Mouse (Mus musculus) Patski (cell line): ENCODE results near the gene Smox. TPM values are rescaled to one million over a fixed set of nuclear protein-coding genes. Genes with fewer than 3 reads are reported as not detected.

Source experiments
- ATAC-seq: fragments of 100-300 bp; one replicate; pipeline ENCODE4 v1.8.0; 2021
- CTCF ChIA-PET: fragments of 350-600 bp; sonication (Branson Sonifier 250); formaldehyde crosslinking; loops from one replicate; lab custom pipeline; 2022; ENCODE audit warnings: inconsistent platforms; lab: Charles Lee
- POLR2A ChIA-PET: fragments of 350-600 bp; sonication (Branson Sonifier 250); formaldehyde crosslinking; loops from one replicate; lab custom pipeline; 2022; ENCODE audit warnings: antibody characterized with exemption, inconsistent platforms; lab: Charles Lee
- DNase-seq: peaks from one replicate; pipeline ENCODE4 v3.0.0-alpha.2; 2011; ENCODE audit warnings: low read depth, low spot score
- H3K27me3 ChIP-seq: fragments of 371-371 bp; one replicate; pipeline ENCODE4 v1.5.1; 2021
- CTCF ChIP-seq: fragments of 100-300 bp; IDR thresholded peaks from one replicate; pipeline ENCODE4 v1.5.1; 2021
- in situ Hi-C: fragments of 300-500 bp; cut with MboI; formaldehyde crosslinking; loops from 3 replicates; pipeline ENCODE4 v1.11.1; 2018; ENCODE audit warnings: low pct_unique_long_range_greater_than_20kb, mixed read lengths
- polyA plus RNA-seq: library from polyadenylated mRNA; unstranded; gene quantifications from one replicate; pipeline ENCODE4 v1.2.3, GENCODE M21; 2021

Gene Smox
- polyA plus RNA-seq, 1 experiment from 2014 or later, result 47.9 TPM

DNA sequence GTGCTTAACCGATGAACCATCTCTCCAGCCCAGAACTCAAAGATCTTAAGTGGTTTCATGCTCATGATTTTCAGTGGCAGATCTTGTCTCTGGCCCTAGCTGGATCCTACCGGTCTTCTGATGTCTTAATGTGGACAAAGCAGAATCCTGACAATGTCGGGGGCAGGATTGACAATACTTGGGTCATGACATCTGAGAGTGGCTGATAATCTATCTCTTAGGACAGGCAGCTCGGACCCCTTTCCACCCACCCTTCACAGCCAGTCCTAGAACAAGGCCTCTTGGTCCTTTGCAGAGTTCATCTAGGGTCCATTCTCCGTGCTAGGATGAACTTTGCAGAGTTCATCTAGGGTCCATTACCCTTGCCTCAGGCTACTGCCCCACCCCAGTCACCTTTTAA, 2.1 kb downstream of the Smox start:
- CTCF ChIA-PET, result interaction anchor here (1.1 to 1.8 kb wide), 3 partner anchors 11 to 284 kb away, joined by 3 to 5 read pairs (median 3); no protein-coding TSS in a partner anchor
- no peak for ATAC-seq
- in situ Hi-C loops, result no loop called here
- POLR2A ChIA-PET, result interaction anchor here (0.7 to 3.7 kb wide), 2 partner anchors 10 to 723 kb away, joined by 3 to 18 read pairs; no protein-coding TSS in a partner anchor
- no peak for TF ChIP-seq CTCF
- no peaks in the 10 kb centered on the region for H3K27me3 ChIP-seq
- DNase-seq, result no peak

DNA sequence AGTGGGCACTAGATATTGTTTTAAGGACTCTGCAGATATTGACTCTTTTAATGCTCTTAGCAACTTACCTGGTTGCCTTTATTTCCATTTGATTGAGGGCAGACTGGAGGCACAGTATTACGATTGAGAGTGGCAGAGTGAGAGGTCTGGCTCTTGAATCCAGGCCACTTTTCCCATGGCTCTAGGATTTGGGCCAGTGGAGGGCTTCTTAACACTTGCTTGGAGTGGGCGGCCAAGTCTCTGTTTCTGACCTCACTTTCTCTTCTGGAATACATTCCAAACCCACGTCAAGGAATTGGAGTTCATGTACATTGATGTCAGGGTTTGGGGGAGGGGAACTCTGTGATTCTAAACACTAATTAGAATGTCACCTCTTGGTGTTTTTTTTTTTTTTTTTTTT, 4.0 kb downstream of the Smox start:
- TF ChIP-seq CTCF, result no peak
- H3K27me3 ChIP-seq, result no peaks in the 10 kb centered on the region
- POLR2A ChIA-PET, result interaction anchor here (0.5 to 3.7 kb wide), 4 partner anchors 8 to 332 kb away, joined by 3 to 18 read pairs (median 6); no protein-coding TSS in a partner anchor
- CTCF ChIA-PET, result interaction anchor here (1.5 kb wide), 1 partner anchor 54 kb away, joined by 3 read pairs; no protein-coding TSS in a partner anchor
- ATAC-seq, result no peak
- in situ Hi-C loops, result no loop called here
- no peak for DNase-seq

DNA sequence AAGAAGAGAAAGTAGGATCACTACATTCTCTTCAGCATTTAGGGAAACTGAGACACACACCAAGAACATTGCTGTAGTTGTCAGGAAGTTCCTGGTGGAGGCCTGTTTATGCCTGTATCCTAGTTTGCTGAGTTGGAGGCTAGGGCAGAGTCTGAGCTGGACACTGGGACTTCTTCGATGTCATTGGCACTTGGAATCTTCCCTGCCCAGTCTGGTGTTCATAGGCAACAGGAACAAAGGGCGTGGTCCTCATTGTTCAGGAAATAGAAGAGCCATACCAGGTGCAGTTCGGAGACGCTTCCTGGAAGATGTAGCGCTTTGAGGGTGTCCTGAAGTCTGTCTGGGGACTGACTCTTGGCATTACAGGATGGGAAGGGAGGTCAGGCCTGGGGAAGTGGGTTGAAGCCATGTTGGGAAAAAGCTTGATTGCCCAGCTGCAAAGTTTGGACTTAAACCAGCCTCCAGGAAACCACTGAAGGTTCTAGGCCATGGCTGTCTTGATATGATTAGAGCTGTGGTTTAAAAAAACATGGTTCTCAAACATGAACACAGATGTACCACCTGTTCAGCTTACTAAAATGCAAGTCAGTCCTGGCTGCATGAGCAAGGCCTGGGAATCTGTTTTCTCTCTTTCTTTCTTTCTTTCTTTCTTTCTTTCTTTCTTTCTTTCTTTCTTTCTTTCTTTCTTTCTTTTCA, 5.0 kb downstream of the Smox start:
- ATAC-seq (no peak), DNase-seq (no peak)
- H3K27me3 ChIP-seq, result no peaks in the 10 kb centered on the region
- in situ Hi-C loops, result no loop called here
- CTCF ChIA-PET, result no interaction called here
- POLR2A ChIA-PET, result interaction anchor here (0.7 to 1.3 kb wide), 3 partner anchors 29 to 331 kb away, joined by 3 to 7 read pairs (median 4); no protein-coding TSS in a partner anchor
- TF ChIP-seq CTCF, result no peak

DNA sequence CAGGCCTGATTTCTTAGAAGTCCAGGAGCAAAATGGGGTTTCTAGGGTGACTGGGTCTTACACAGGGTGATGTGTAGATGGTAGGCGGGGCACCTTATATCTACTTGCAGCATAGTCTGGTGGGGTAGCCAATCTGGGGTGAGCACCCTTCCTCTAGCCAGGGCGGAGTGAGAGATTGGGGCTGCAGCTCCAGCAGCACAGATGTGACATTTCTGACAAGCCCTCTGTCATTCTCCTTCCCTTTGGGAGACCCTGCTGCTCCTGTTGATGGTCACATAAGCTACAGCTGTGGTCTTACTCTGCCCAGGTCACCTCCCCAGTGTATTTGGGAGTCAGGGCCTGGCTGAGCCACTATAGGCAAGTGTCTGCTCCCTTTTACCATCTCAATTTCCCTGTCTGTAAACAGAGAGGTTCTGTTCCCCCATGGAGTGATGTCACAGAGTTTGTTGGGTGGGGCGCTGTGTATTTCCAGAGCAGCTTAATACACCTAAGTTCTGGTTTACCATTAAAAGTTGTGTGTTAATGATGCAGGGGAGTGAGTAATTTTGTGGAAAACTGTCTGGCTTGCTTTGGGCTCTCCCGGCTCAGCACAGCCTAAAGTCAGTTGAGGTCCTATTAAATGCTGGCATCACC, 6.0 kb downstream of the Smox start:
- in situ Hi-C loops, result no loop called here
- ATAC-seq (no peak), DNase-seq (no peak)
- TF ChIP-seq CTCF, result no peak
- CTCF ChIA-PET, result interaction anchor here (0.5 kb wide), 1 partner anchor 318 kb away, joined by 3 read pairs; no protein-coding TSS in a partner anchor
- POLR2A ChIA-PET, result interaction anchor here (1.3 kb wide), 1 partner anchor 70 kb away, joined by 3 read pairs; no protein-coding TSS in a partner anchor
- H3K27me3 ChIP-seq, result no peaks in the 10 kb centered on the region

- TF ChIP-seq CTCF, result no peak
- POLR2A ChIA-PET, result no interaction called here
- CTCF ChIA-PET, result interaction anchor here (1.2 kb wide), 1 partner anchor 75 kb away, joined by 4 read pairs; no protein-coding TSS in a partner anchor
- no peak for ATAC-seq
- no peaks in the 10 kb centered on the region for H3K27me3 ChIP-seq
- in situ Hi-C loops, result no loop called here
- no peak for DNase-seq
Measured at GRCm38 (mm10) chr2:131498219-131498618, 6.9 kb downstream of the Smox start.

GRCm38 (mm10) chr2:131499290-131499845, 8.1 kb downstream of the Smox start:
- CTCF ChIA-PET, result interaction anchor here (1.2 kb wide), 1 partner anchor 76 kb away, joined by 4 read pairs; no protein-coding TSS in a partner anchor
- POLR2A ChIA-PET, result no interaction called here
- ATAC-seq (no peak), DNase-seq (no peak)
- no peak for TF ChIP-seq CTCF
- H3K27me3 ChIP-seq, result no peaks in the 10 kb centered on the region
- in situ Hi-C loops, result no loop called here

GRCm38 (mm10) chr2:131501886-131502285, 10.6 kb downstream of the Smox start:
- ATAC-seq, result no peak
- DNase-seq, result no peak
- H3K27me3 ChIP-seq, result no peaks in the 10 kb centered on the region
- no peak for TF ChIP-seq CTCF
- in situ Hi-C loops, result loop anchor here (10.0 kb wide), 1 partner anchor 237 kb away; the partner anchor contains the start of gene Pank2
- ChIA-PET POLR2A (interaction anchor here (0.5 to 4.1 kb wide), 3 partner anchors 8 to 963 kb away, joined by 3 to 18 read pairs (median 3); no protein-coding TSS in a partner anchor), CTCF (interaction anchor here (0.9 to 1.4 kb wide), 2 partner anchors 28 to 52 kb away, joined by 3 read pairs; no protein-coding TSS in a partner anchor)

DNA sequence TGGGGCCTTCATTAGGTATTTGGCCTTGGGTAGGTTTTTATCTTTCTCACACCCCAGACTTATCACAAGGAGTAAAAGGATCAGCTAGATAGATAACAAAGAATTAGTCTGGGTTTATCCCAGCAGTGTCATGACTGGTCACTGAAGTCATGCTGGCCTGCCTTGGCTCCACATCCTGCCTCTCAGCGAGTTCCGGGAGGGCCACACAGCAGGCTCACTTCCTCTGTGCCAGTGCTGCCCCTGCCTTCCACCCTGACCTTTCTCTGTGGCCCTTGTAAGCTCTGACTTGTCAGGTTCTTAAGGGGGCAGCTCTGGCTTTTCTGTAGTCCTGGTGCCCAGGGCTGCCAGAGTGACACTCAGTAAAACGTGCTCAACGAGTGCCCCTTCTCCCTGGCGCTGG, 11.3 kb downstream of the Smox start:
- no peak for DNase-seq
- no peak for TF ChIP-seq CTCF
- in situ Hi-C loops, result loop anchor here (10.0 kb wide), 1 partner anchor 238 kb away; the partner anchor contains the start of gene Pank2
- ChIA-PET CTCF (no interaction called here), POLR2A (interaction anchor here (0.5 to 4.1 kb wide), 3 partner anchors 8 to 962 kb away, joined by 3 to 18 read pairs (median 3); no protein-coding TSS in a partner anchor)
- H3K27me3 ChIP-seq, result no peaks in the 10 kb centered on the region
- no peak for ATAC-seq

- in situ Hi-C loops, result loop anchor here (5.0 to 10.0 kb wide), 2 partner anchors 83 to 241 kb away; partner anchors contain the start of gene Pank2
- POLR2A ChIA-PET, result interaction anchor here (0.6 to 4.1 kb wide), 2 partner anchors 12 to 89 kb away, joined by 6 to 18 read pairs; no protein-coding TSS in a partner anchor
- no peak for ATAC-seq
- H3K27me3 ChIP-seq, result no peaks in the 10 kb centered on the region
- no peak for DNase-seq
- TF ChIP-seq CTCF, result no peak
- CTCF ChIA-PET, result interaction anchor here (1.2 kb wide), 1 partner anchor 79 kb away, joined by 3 read pairs; no protein-coding TSS in a partner anchor
Measured at GRCm38 (mm10) chr2:131505431-131505830, 14.1 kb downstream of the Smox start.

- in situ Hi-C loops, result loop anchor here (5.0 to 10.0 kb wide), 2 partner anchors 84 to 242 kb away; partner anchors contain the start of gene Pank2
- no peak for DNase-seq
- CTCF ChIA-PET, result no interaction called here
- TF ChIP-seq CTCF, result no peak
- ATAC-seq, result no peak
- H3K27me3 ChIP-seq, result no peaks in the 10 kb centered on the region
- POLR2A ChIA-PET, result interaction anchor here (0.6 kb wide), 1 partner anchor 48 kb away, joined by 3 read pairs; no protein-coding TSS in a partner anchor
Measured at GRCm38 (mm10) chr2:131506358-131506757, 15.1 kb downstream of the Smox start.
